Mouse (Mus musculus) bone marrow macrophage, adult 2 months (primary cell): Measurements from ENCODE around the gene Fam133b.

Experiments used
- CTCF ChIP-seq: IDR thresholded peaks from 2 replicates; pipeline ENCODE4 v1.5.1; 2012; ENCODE audit warnings: low read depth, mild to moderate bottlenecking, low read length, moderate library complexity
- POLR2A ChIP-seq: IDR thresholded peaks from 2 replicates; pipeline ENCODE4 v1.6.1; 2012; ENCODE audit warnings: mild to moderate bottlenecking, low read depth, low read length, borderline replicate concordance

GRCm38 (mm10) chr5:3514901-3515311 is 28.7 kb upstream of the Fam133b start:
- TF ChIP-seq CTCF (no peak), POLR2A (no peak)
